Mouse (Mus musculus) hindbrain, postnatal 0 days (tissue): ENCODE measurements at regions not wholly inside any gene's neighbourhood (a gene's known extent, or its start where the extent isn't known, plus 50 kb on each side); places are given as distances from the start of the nearest gene placed in this dataset.

ENCODE experiments used
- ATAC-seq: fragments of 200-750 bp; cut with Nextera tagmentation; 2 replicates; pipeline ENCODE4 v1.8.0; 2017; ENCODE audit warnings: mild to moderate bottlenecking, moderate TSS enrichment, moderate library complexity
- DNase-seq: peaks from one replicate; pipeline ENCODE4 v3.0.0-alpha.2; 2015; ENCODE audit warnings: low spot score
- H3K27ac ChIP-seq: fragments of 300-500 bp; sonication (generic); 2 replicates; pipeline ENCODE4 v1.5.1; 2014; ENCODE audit warnings: mild to moderate bottlenecking
- H3K27me3 ChIP-seq: fragments of 300-500 bp; sonication (generic); 2 replicates; pipeline ENCODE4 v1.6.1; 2014; ENCODE audit warnings: low read length, mixed read lengths; ENCODE audit not compliant: insufficient read depth
- H3K36me3 ChIP-seq: fragments of 300-500 bp; sonication (generic); 2 replicates; pipeline ENCODE4 v1.6.1; 2014; ENCODE audit warnings: low read length, mixed read lengths; ENCODE audit not compliant: insufficient read depth
- H3K4me1 ChIP-seq: fragments of 300-500 bp; sonication (generic); 2 replicates; pipeline ENCODE4 v1.6.1; 2014; ENCODE audit warnings: antibody characterized with exemption, low read length, mixed read lengths; ENCODE audit not compliant: insufficient read depth
- H3K4me2 ChIP-seq: fragments of 300-500 bp; sonication (generic); 2 replicates; pipeline ENCODE4 v1.6.1; 2014; ENCODE audit warnings: low read depth, mild to moderate bottlenecking, low read length, moderate library complexity, mixed read lengths
- H3K4me3 ChIP-seq: fragments of 300-500 bp; sonication (generic); 2 replicates; pipeline ENCODE4 v1.5.1; 2014; ENCODE audit warnings: low read length
- H3K9ac ChIP-seq: fragments of 300-500 bp; sonication (generic); replicated peaks from 2 replicates; pipeline ENCODE4 v1.6.1; 2014; ENCODE audit warnings: mild to moderate bottlenecking, low read length, moderate library complexity, mixed read lengths
- H3K9me3 ChIP-seq: fragments of 300-500 bp; sonication (generic); 2 replicates; pipeline ENCODE4 v1.6.1; 2016; ENCODE audit warnings: low read length, mixed read lengths
- CTCF ChIP-seq: IDR thresholded peaks from 2 replicates; pipeline ENCODE4 v1.5.1; 2016; ENCODE audit warnings: antibody characterized with exemption, control low read depth, low read depth
- WGBS: fragments of 180-500 bp; shearing (Covaris S2); extraction: QIAGEN DNeasy Blood & Tissue Kit; methylation state at CpG from one replicate; pipeline ENCODE4 v1.1.7; 2014; 5-methylcytosine and 5-hydroxymethylcytosine counted together

DNA sequence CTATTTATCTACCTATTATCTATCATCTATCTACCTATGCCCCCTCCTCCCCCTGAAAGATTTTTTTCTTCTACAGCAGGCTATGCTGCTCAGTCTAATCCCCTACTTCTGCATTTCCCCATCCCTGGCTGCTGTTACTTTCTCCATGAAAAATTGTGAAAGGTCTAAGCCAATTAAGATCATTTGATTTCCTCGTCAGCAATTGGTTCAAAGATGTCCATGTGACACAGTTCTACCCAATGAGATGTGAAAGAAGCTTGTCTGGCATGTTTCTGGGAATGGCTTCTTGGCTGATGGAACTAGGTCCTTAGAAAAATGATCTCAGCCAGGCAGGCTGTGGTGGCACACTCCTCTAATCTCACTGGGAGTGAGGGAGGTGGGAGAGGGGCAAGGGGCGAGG, 103.8 kb downstream of the Phlda1 start:
- H3K4me1 ChIP-seq: 0 out of 2 replicates have a peak, but pooled peaks cover 2% of the 10 kb centered on the region
- TF ChIP-seq CTCF: no peak
- no peak overlapping the region for H3K9ac ChIP-seq
- WGBS: 91% methylated on average over 2 of the region's 2 CpGs
- no peak for DNase-seq
- no peak overlapping the region for H3K27ac ChIP-seq
- no peak overlapping the region for H3K4me3 ChIP-seq
- no peaks in the 10 kb centered on the region for H3K27me3 ChIP-seq
- H3K9me3 ChIP-seq: no peaks in the 10 kb centered on the region
- H3K4me2 ChIP-seq: no peak overlapping the region
- H3K36me3 ChIP-seq: no peaks in the 10 kb centered on the region
- ATAC-seq: no peak

DNA sequence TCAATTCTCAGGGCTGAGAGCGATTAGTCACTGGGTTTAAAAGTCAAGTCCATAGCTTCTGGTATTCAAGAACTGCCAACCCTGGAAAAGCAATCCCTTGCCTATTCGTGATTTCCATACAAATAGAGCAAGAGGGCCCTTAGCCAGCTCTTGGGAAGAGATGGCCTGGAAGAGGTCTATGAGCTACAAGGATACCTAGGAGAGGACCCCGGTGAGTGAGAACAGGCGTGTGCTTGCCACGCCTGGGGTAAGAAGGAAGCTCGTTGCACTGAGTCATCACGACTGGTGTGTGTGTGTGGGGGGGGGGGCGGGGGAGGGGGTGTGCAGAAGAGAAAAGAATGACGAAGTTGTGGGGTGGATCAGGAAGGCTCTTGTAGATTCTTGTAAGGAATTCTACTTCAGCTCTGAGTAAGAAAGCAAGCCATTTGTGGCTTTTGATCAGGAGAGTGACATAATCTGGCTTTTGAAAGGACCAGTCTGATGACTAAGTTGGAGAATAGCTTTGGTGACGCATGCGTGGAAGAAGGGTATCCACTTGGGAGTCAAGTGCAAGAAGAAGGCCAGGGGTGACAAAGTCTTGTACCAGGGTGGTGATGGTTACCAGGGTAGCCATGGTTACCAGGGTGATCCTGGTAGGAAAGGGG, 113.7 kb downstream of the Phlda1 start:
- WGBS: 78% methylated on average over 10 of the region's 11 CpGs
- peak; percentile 48 for DNase-seq
- Histone ChIP-seq H3K27me3 (no peaks in the 10 kb centered on the region), H3K4me1 (no peaks in the 10 kb centered on the region), H3K9ac (no peak overlapping the region), H3K4me3 (no peak overlapping the region), H3K4me2 (no peak overlapping the region), H3K9me3 (no peaks in the 10 kb centered on the region), H3K27ac (no peak overlapping the region), H3K36me3 (no peaks in the 10 kb centered on the region)
- TF ChIP-seq CTCF: no peak
- ATAC-seq: peak; percentile 35; the same call in 1 of the 2 replicates

DNA sequence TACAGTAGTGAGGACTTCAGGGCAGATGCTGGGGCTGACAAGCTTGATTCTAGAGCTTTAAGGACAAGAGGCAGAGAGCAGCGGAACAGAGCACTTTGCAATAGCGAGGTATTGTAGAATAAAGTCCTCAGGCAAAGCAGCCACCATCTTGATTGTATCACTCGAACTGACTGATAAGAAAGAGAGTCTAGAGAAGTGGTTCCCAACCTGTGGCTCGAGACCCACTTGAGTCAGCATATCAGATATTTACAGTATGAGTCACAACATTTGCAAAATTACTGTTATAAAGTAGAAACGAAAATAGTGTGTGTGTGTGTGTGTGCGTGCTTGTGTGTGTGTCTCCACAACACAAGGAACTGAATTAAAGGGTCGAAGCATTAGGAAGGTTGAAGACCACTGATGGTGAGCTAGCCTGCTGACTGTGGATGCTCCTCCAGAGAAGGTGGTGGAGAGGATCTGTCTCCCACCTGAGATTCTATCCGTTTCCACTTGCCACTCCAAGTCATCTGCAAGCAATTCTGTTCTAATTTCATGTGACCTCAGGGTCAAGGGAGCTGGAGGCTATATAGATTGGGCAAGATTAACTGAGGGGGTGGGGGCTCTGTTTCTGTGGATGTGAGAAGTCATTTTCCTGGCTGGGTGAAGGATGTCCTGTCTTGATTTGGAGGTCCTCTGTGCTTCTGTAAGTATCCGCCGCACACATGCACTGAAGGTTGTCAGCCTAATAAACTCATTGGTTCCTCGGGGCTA, 115.0 kb downstream of the Phlda1 start:
- no peaks in the 10 kb centered on the region for H3K27me3 ChIP-seq
- 89% methylated on average over 11 of the region's 11 CpGs for WGBS
- H3K9ac ChIP-seq: no peak overlapping the region
- ATAC-seq: no peak
- DNase-seq: no peak
- no peak overlapping the region for H3K4me3 ChIP-seq
- H3K4me1 ChIP-seq: no peaks in the 10 kb centered on the region
- TF ChIP-seq CTCF: no peak
- no peaks in the 10 kb centered on the region for H3K36me3 ChIP-seq
- H3K27ac ChIP-seq: no peak overlapping the region
- no peak overlapping the region for H3K4me2 ChIP-seq
- H3K9me3 ChIP-seq: no peaks in the 10 kb centered on the region

DNA sequence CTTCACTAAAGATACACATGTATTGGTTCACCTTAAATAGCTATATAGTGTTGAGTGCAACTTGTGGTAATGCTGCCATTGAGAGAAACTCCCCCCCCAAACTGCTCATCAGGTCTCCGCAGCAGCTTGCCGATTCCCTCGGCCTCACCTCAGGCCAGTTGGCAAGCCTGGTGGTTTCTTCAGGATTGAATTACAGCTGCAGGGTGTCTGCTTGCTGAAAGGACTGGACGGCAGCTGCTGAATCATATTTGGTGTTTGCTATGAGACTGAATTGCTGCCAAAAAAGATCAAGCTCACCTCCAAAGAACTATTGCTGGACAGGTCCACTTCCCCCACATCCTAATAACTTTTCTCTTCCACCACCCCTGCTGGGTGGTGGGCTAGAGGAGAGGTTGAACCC, 116.7 kb downstream of the Phlda1 start:
- 28% methylated on average over 4 of the region's 4 CpGs for whole genome bisulfite sequencing
- H3K9me3 ChIP-seq: no peaks in the 10 kb centered on the region
- no peak overlapping the region for H3K9ac ChIP-seq
- H3K4me2 ChIP-seq: no peak overlapping the region
- no peaks in the 10 kb centered on the region for H3K4me1 ChIP-seq
- no peak for TF ChIP-seq CTCF
- no peak overlapping the region for H3K4me3 ChIP-seq
- no peak for ATAC-seq
- H3K27ac ChIP-seq: no peak overlapping the region
- DNase-seq: no peak
- H3K36me3 ChIP-seq: no peaks in the 10 kb centered on the region
- no peaks in the 10 kb centered on the region for H3K27me3 ChIP-seq

DNA sequence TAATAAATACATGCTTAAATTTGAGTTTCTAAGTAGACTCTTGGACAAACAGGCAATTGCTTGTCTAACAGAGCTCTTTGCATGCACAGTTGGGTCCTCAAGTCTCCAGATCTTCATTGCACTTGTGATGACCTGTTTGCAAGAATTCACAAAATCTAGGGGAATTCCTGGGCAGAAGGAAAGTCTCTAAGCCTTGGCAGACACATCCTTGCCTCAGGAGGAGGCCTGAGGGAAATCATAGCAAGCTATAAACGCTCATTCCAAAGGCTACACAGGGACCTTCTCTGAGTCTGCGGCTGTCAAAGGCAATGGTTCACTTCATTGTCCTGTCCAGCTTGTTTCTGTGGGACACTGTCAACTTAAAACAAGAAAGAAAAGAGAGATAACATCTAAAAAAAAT, 117.9 kb downstream of the Phlda1 start:
- TF ChIP-seq CTCF: no peak
- DNase-seq: no peak
- Histone ChIP-seq H3K27ac (no peak overlapping the region), H3K4me1 (no peaks in the 10 kb centered on the region), H3K4me3 (no peak overlapping the region), H3K9me3 (no peaks in the 10 kb centered on the region), H3K4me2 (no peak overlapping the region), H3K36me3 (no peaks in the 10 kb centered on the region), H3K9ac (no peak overlapping the region), H3K27me3 (no peaks in the 10 kb centered on the region)
- ATAC-seq: no peak
- WGBS: 19% methylated on average over 2 of the region's 2 CpGs

DNA sequence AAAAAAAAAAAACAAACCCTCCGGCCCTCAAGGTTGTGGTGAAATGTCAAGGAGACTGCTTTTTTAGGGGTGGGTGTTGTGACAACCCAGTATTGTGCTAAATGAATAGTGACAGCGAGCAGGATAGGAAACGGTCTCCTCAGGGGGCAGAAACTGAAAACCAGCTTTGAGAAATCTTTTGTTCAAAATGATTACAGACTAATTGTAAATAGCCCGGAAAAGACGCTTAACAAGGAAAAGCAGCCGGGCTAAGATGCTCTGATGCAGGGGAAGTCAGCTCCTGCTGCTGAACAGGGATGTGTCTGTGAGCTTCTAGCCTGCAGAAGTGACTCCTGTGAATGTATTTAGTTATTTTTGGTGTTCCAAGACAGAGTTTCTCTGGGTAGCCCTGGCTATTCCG, 118.5 kb downstream of the Phlda1 start:
- no peak overlapping the region for H3K27ac ChIP-seq
- H3K27me3 ChIP-seq: no peaks in the 10 kb centered on the region
- DNase-seq: peak; percentile 12
- no peaks in the 10 kb centered on the region for H3K9me3 ChIP-seq
- H3K36me3 ChIP-seq: no peaks in the 10 kb centered on the region
- no peaks in the 10 kb centered on the region for H3K4me1 ChIP-seq
- ATAC-seq: no peak
- H3K9ac ChIP-seq: no peak overlapping the region
- no peak overlapping the region for H3K4me3 ChIP-seq
- H3K4me2 ChIP-seq: no peak overlapping the region
- no peak for TF ChIP-seq CTCF
- 17% methylated on average over 7 of the region's 7 CpGs for WGBS

DNA sequence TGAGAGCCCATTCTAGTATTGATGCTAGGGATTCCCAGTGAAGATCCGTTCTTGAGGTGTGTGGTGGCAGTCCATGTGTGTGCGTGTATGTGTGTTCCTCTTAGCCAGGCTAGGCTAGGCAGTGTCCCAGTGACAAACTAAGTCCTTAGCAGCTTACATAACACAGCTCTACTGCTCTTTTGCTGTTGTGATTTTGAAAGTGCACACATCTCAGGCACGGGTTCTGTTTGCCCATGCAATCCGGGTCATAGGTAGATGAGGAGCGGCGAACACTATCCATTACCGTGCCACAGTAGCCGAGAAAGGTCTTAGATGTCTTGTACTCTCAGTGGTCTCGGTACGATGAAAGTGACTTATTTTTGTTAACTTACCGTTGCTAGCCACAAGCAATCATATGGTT, 119.5 kb downstream of the Phlda1 start:
- no peaks in the 10 kb centered on the region for H3K27me3 ChIP-seq
- no peak overlapping the region for H3K4me2 ChIP-seq
- no peak for ATAC-seq
- H3K4me1 ChIP-seq: no peaks in the 10 kb centered on the region
- no peak for DNase-seq
- H3K27ac ChIP-seq: no peak overlapping the region
- H3K9ac ChIP-seq: no peak overlapping the region
- H3K4me3 ChIP-seq: no peak overlapping the region
- H3K36me3 ChIP-seq: no peaks in the 10 kb centered on the region
- no peaks in the 10 kb centered on the region for H3K9me3 ChIP-seq
- 97% methylated on average over 11 of the region's 11 CpGs for WGBS
- no peak for TF ChIP-seq CTCF
